Mouse (Mus musculus) MEL (cell line): ENCODE data around the gene Dynll2. TPM values are rescaled to one million over a fixed set of nuclear protein-coding genes. Genes with fewer than 3 reads are reported as not detected.

Experiments used
- DNase-seq: peaks from one replicate; pipeline ENCODE4 v3.0.0; 2011; ENCODE audit warnings: low read depth, low spot score
- H3K27ac ChIP-seq: 2 replicates; pipeline ENCODE4 v1.5.1; 2012; ENCODE audit warnings: low read depth, mild to moderate bottlenecking, control low read depth, low read length, moderate library complexity; ENCODE audit not compliant: control insufficient read depth
- H3K27me3 ChIP-seq, 2 experiments: fragments of 150-350 bp in 1 of 2; sonication (generic) in 1 of 2; 2 replicates each; pipeline ENCODE4 v1.6.1; 2012; ENCODE audit warnings: low read length in 2 of 2, mild to moderate bottlenecking in 2 of 2, improper control_type of control experiment in 1 of 2, moderate library complexity in 1 of 2; ENCODE audit not compliant: insufficient read depth in 2 of 2, control insufficient read depth in 1 of 2
- H3K36me3 ChIP-seq, 2 experiments: 2 replicates each; pipeline ENCODE4 v1.6.1; 2012 to 2014; ENCODE audit warnings: low read length in 2 of 2, improper control_type of control experiment in 1 of 2, inconsistent platforms in 1 of 2, mild to moderate bottlenecking in 1 of 2; ENCODE audit not compliant: insufficient read depth in 2 of 2, control insufficient read depth in 1 of 2
- H3K4me1 ChIP-seq, 2 experiments: fragments of 150-350 bp in 1 of 2; sonication (generic) in 1 of 2; 2 replicates each; pipeline ENCODE4 v1.6.1; 2012; ENCODE audit warnings: low read length in 2 of 2, improper control_type of control experiment in 1 of 2, mild to moderate bottlenecking in 1 of 2; ENCODE audit not compliant: insufficient read depth in 2 of 2, control insufficient read depth in 1 of 2
- H3K4me3 ChIP-seq, 2 experiments: fragments of 150-350 bp in 1 of 2; sonication (generic) in 1 of 2; 2 replicates each; pipeline ENCODE4 v1.5.1; 2012; ENCODE audit warnings: low read depth in 2 of 2, low read length in 2 of 2, mild to moderate bottlenecking in 2 of 2, moderate library complexity in 2 of 2, control low read depth in 1 of 2, improper control_type of control experiment in 1 of 2; ENCODE audit not compliant: control insufficient read depth in 1 of 2, insufficient read depth in 1 of 2
- H3K79me2 ChIP-seq: 2 replicates; pipeline ENCODE4 v1.6.1; 2012; ENCODE audit warnings: mild to moderate bottlenecking, low read length, moderate library complexity; ENCODE audit not compliant: control insufficient read depth, poor library complexity, insufficient read depth
- H3K9ac ChIP-seq: 2 replicates; pipeline ENCODE4 v1.6.1; 2012; ENCODE audit warnings: low read depth, mild to moderate bottlenecking, control low read depth, low read length, moderate library complexity; ENCODE audit not compliant: control insufficient read depth, poor library complexity, severe bottlenecking
- H3K9me3 ChIP-seq: fragments of 150-350 bp; sonication (generic); replicated peaks from 2 replicates; pipeline ENCODE4 v1.6.1; 2012; ENCODE audit warnings: mild to moderate bottlenecking, low read length, improper control_type of control experiment, moderate library complexity; ENCODE audit not compliant: insufficient read depth
- CHD1 ChIP-seq: IDR thresholded peaks from 2 replicates; pipeline ENCODE4 v1.6.1; 2012; ENCODE audit warnings: low read depth, mild to moderate bottlenecking, inconsistent platforms, low read length, improper control_type of control experiment
- CTCF ChIP-seq, 3 experiments: IDR thresholded peaks in 2 of 3; conservative IDR thresholded peaks in 1 of 3; 2 replicates each; pipeline ENCODE4 v1.5.1; 2011 to 2012; ENCODE audit warnings: low read length in 3 of 3, low read depth in 2 of 3, mild to moderate bottlenecking in 2 of 3, improper control_type of control experiment in 1 of 3, inconsistent platforms in 1 of 3, mixed read lengths in 1 of 3, moderate library complexity in 1 of 3; ENCODE audit not compliant: control insufficient read depth in 1 of 3, insufficient read depth in 1 of 3, poor library complexity in 1 of 3, severe bottlenecking in 1 of 3
- ELF1 ChIP-seq: IDR thresholded peaks from 2 replicates; pipeline ENCODE4 v1.6.1; 2014; ENCODE audit warnings: low read depth, mild to moderate bottlenecking, inconsistent platforms, low read length, improper control_type of control experiment, moderate library complexity
- EP300 ChIP-seq, 2 experiments: IDR thresholded peaks; 2 replicates each; pipeline ENCODE4 v1.6.1; 2011; ENCODE audit warnings: improper control_type of control experiment in 2 of 2, low read length in 2 of 2, low read depth in 1 of 2, mild to moderate bottlenecking in 1 of 2
- ETS1 ChIP-seq: IDR thresholded peaks from 2 replicates; pipeline ENCODE4 v1.6.1; 2012; ENCODE audit warnings: low read depth, mild to moderate bottlenecking, inconsistent platforms, low read length, improper control_type of control experiment, moderate library complexity
- GABPA ChIP-seq: IDR thresholded peaks from 2 replicates; pipeline ENCODE4 v1.6.1; 2012; ENCODE audit warnings: low read depth, mild to moderate bottlenecking, inconsistent platforms, low read length, improper control_type of control experiment, moderate library complexity
- HCFC1 ChIP-seq: IDR thresholded peaks from 2 replicates; pipeline ENCODE4 v1.6.1; 2012; ENCODE audit warnings: low read depth, mild to moderate bottlenecking, inconsistent platforms, low read length, improper control_type of control experiment, moderate library complexity
- JUND ChIP-seq: IDR thresholded peaks from 2 replicates; pipeline ENCODE4 v1.6.1; 2011; ENCODE audit warnings: low read depth, mild to moderate bottlenecking, improper control_type of control experiment, low read length
- KAT2A ChIP-seq: conservative IDR thresholded peaks from 2 replicates; pipeline ENCODE4 v1.6.1; 2012; ENCODE audit warnings: low read depth, low read length, improper control_type of control experiment, inconsistent platforms
- MEF2A ChIP-seq: IDR thresholded peaks from 2 replicates; pipeline ENCODE4 v1.6.1; 2014; ENCODE audit warnings: low read depth, mild to moderate bottlenecking, inconsistent platforms, low read length, improper control_type of control experiment; ENCODE audit not compliant: poor library complexity, insufficient replicate concordance, severe bottlenecking; ENCODE audit errors: extremely low read depth
- MXI1 ChIP-seq: IDR thresholded peaks from 2 replicates; pipeline ENCODE4 v1.6.1; 2011; ENCODE audit warnings: mild to moderate bottlenecking, low read depth, low read length, improper control_type of control experiment
- MYB ChIP-seq: IDR thresholded peaks from 2 replicates; pipeline ENCODE4 v1.6.1; 2011; ENCODE audit warnings: mild to moderate bottlenecking, low read depth, low read length, improper control_type of control experiment
- MYC ChIP-seq: IDR thresholded peaks from 2 replicates; pipeline ENCODE4 v1.6.1; 2011; ENCODE audit warnings: low read depth, mild to moderate bottlenecking, low read length, improper control_type of control experiment, moderate library complexity
- POLR2AphosphoS2 ChIP-seq: IDR thresholded peaks from 2 replicates; pipeline ENCODE4 v1.6.1; 2011; ENCODE audit warnings: low read length, improper control_type of control experiment
- POLR2AphosphoS5 ChIP-seq: IDR thresholded peaks from 2 replicates; pipeline ENCODE4 v1.6.1; 2012; ENCODE audit warnings: low read depth, borderline replicate concordance, mild to moderate bottlenecking, inconsistent platforms, low read length, moderate library complexity, mixed read lengths
- RAD21 ChIP-seq: IDR thresholded peaks from 2 replicates; pipeline ENCODE4 v1.6.1; 2011; ENCODE audit warnings: mild to moderate bottlenecking, low read depth, low read length, improper control_type of control experiment
- SIN3A ChIP-seq: IDR thresholded peaks from 2 replicates; pipeline ENCODE4 v1.6.1; 2012; ENCODE audit warnings: low read length, improper control_type of control experiment, inconsistent platforms
- SMC3 ChIP-seq: IDR thresholded peaks from 2 replicates; pipeline ENCODE4 v1.6.1; 2011; ENCODE audit warnings: low read depth, low read length, improper control_type of control experiment
- TCF12 ChIP-seq: IDR thresholded peaks from 2 replicates; pipeline ENCODE4 v1.6.1; 2014; ENCODE audit warnings: low read depth, mild to moderate bottlenecking, inconsistent platforms, low read length, improper control_type of control experiment, moderate library complexity
- UBTF ChIP-seq: IDR thresholded peaks from 2 replicates; pipeline ENCODE4 v1.6.1; 2012; ENCODE audit warnings: low read depth, mild to moderate bottlenecking, inconsistent platforms, low read length, improper control_type of control experiment, moderate library complexity, borderline replicate concordance; ENCODE audit not compliant: insufficient read depth
- USF2 ChIP-seq, 2 experiments: IDR thresholded peaks; 2 replicates each; pipeline ENCODE4 v1.6.1; 2011 to 2012; ENCODE audit warnings: improper control_type of control experiment in 2 of 2, low read length in 2 of 2, borderline replicate concordance in 1 of 2, inconsistent platforms in 1 of 2, low read depth in 1 of 2, mild to moderate bottlenecking in 1 of 2; ENCODE audit not compliant: insufficient read depth in 1 of 2
- ZC3H11A ChIP-seq: IDR thresholded peaks from 2 replicates; pipeline ENCODE4 v1.6.1; 2012; ENCODE audit warnings: low read depth, mild to moderate bottlenecking, inconsistent platforms, low read length, improper control_type of control experiment
- ZKSCAN1 ChIP-seq: IDR thresholded peaks from 2 replicates; pipeline ENCODE4 v1.6.1; 2012; ENCODE audit warnings: low read depth, mild to moderate bottlenecking, inconsistent platforms, low read length, improper control_type of control experiment, moderate library complexity
- ZMIZ1 ChIP-seq: IDR thresholded peaks from 2 replicates; pipeline ENCODE4 v1.6.1; 2012; ENCODE audit warnings: low read depth, mild to moderate bottlenecking, inconsistent platforms, low read length, improper control_type of control experiment, moderate library complexity
- ZNF384 ChIP-seq: IDR thresholded peaks from 2 replicates; pipeline ENCODE4 v1.6.1; 2012; ENCODE audit warnings: low read depth, mild to moderate bottlenecking, inconsistent platforms, low read length, improper control_type of control experiment
- polyA plus RNA-seq, 2 experiments: library from polyadenylated mRNA; stranded (reverse) in 1 of 2; unstranded in 1 of 2; fragments of >175 nt in 1 of 2; fragments of >200 nt in 1 of 2; gene quantifications; 2 replicates each; pipeline versions ENCODE4 v1.2.1 to v1.2.4; 2012; ENCODE audit warnings: low replicate concordance in 2 of 2, low read depth in 1 of 2; ENCODE audit not compliant: insufficient read length in 2 of 2, insufficient read depth in 1 of 2, missing spikeins in 1 of 2
- total RNA-seq: library from RNA; depleted of rRNA; stranded (reverse); fragments of 300-350 nt; gene quantifications from 2 replicates; pipeline ENCODE4 v1.2.3, GENCODE M21; 2012

The Dynll2 gene
- total and polyA plus RNA-seq, 3 experiments: 38.6 to 124 (median 75.8) TPM

- Histone ChIP-seq H3K4me1 (no peaks in the 10 kb centered on the region), H3K27me3 (peaks cover 0 to 1% of the 10 kb centered on the region in 2 experiments; a peak in 1 of 4 replicates), H3K79me2 (no peaks in the 10 kb centered on the region), H3K36me3 (no peaks in the 10 kb centered on the region), H3K9ac (no peak overlapping the region), H3K4me3 (no peak overlapping the region), H3K9me3 (no peaks in the 10 kb centered on the region), H3K27ac (no peak overlapping the region)
- no peak for TF ChIP-seq KAT2A
- no peak for TF ChIP-seq MYC
- TF ChIP-seq HCFC1: no peak
- no peak for TF ChIP-seq MYB
- no peak for TF ChIP-seq TCF12
- TF ChIP-seq UBTF: no peak
- no peak for TF ChIP-seq MEF2A
- no peak for TF ChIP-seq SMC3
- no peak for TF ChIP-seq GABPA
- no peak for TF ChIP-seq ELF1
- TF ChIP-seq POLR2AphosphoS2: no peak
- TF ChIP-seq ETS1: no peak
- TF ChIP-seq JUND: no peak
- TF ChIP-seq SIN3A: no peak
- no peak for TF ChIP-seq ZC3H11A
- no peak for TF ChIP-seq POLR2AphosphoS5
- TF ChIP-seq CTCF (IDR thresholded peaks at IDR 0.05 in 2 of 3, conservative IDR thresholded peaks at IDR 0.05 in 1 of 3; ENCODE audit: control insufficient read depth in 1 of 3, insufficient read depth in 1 of 3, low read depth in 2 of 3, low read length in 3 of 3, poor library complexity in 1 of 3, severe bottlenecking in 1 of 3): no peak
- TF ChIP-seq ZKSCAN1: no peak
- DNase-seq: no peak
These were observed 42.9 kb upstream of the Dynll2 start for GRCm38 (mm10) chr11:88030219-88030618.

- H3K9ac ChIP-seq: no peak overlapping the region
- no peaks in the 10 kb centered on the region for H3K4me1 ChIP-seq
- no peaks in the 10 kb centered on the region for H3K79me2 ChIP-seq
- no peak overlapping the region for H3K27ac ChIP-seq
- H3K9me3 ChIP-seq: no peaks in the 10 kb centered on the region
- no peaks in the 10 kb centered on the region for H3K36me3 ChIP-seq
- H3K27me3 ChIP-seq: peaks cover 1% of the 10 kb centered on the region in 2 experiments; a peak in 2 of 4 replicates
- no peak for DNase-seq
- TF ChIP-seq ETS1: no peak
- no peak for TF ChIP-seq EP300 (IDR thresholded peaks at IDR 0.05; ENCODE audit: low read depth in 1 of 2, low read length in 2 of 2)
- no peak for TF ChIP-seq RAD21
- TF ChIP-seq UBTF: no peak
- no peak for TF ChIP-seq CHD1
- no peak for TF ChIP-seq MXI1
- no peak for TF ChIP-seq ZNF384
- no peak for TF ChIP-seq POLR2AphosphoS5
- TF ChIP-seq USF2 (IDR thresholded peaks at IDR 0.05; ENCODE audit: borderline replicate concordance in 1 of 2, insufficient read depth in 1 of 2, low read depth in 1 of 2, low read length in 2 of 2): no peak
- no peak for TF ChIP-seq TCF12
- TF ChIP-seq ZMIZ1: no peak
- TF ChIP-seq KAT2A: no peak
- H3K4me3 ChIP-seq: no peak overlapping the region
These were observed 40.9 kb upstream of the Dynll2 start for GRCm38 (mm10) chr11:88028193-88028684.
